In genomic region chr15:94967004-94967403, GRCm38 (mm10) we compare ENCODE assay signal across 15 mouse cellular contexts.
"Had no signal": no experiment of that assay in that cellular context is flagged by ENCODE, and none has a peak within 500 bp of the region (broad histone marks: within the 10 kb centered on the region; RNA-seq: fewer than 3 reads in every experiment).

No protein-coding gene starts in this region.

- ATAC-seq: lung, postnatal 0 days; midbrain, embryonic 15.5 days had no signal

- H3K4me3 ChIP-seq: kidney, embryonic 15.5 days; liver, embryonic 13.5 days; midbrain, embryonic 12.5 days; midbrain, embryonic 15.5 days; neural tube, embryonic 13.5 days had no signal

- DNase-seq: kidney, adult 11 months; kidney, adult 8-10 months; kidney, postnatal 10 days; kidney, postnatal 36 days; liver, embryonic 13.5 days; lung, embryonic 14.5 days; retina, postnatal 1 day; thymus, postnatal 25 days had no signal

- H3K27ac ChIP-seq: kidney, embryonic 15.5 days; liver, embryonic 13.5 days; macrophage; midbrain, embryonic 12.5 days; midbrain, embryonic 15.5 days; neural tube, embryonic 13.5 days; stomach, postnatal 0 days had no signal
